Mouse (Mus musculus) lung, adult 2 months (tissue): ENCODE results near the gene Prpf18.

Experiments
- CTCF ChIP-seq: fragments of 200-500 bp; IDR thresholded peaks from 2 replicates; pipeline ENCODE4 v1.5.1; 2011; ENCODE audit warnings: mild to moderate bottlenecking, low read length, control low read depth; ENCODE audit not compliant: insufficient read depth
- POLR2A ChIP-seq: fragments of 200-500 bp; IDR thresholded peaks from 2 replicates; pipeline ENCODE4 v1.6.1; 2011; ENCODE audit warnings: low read depth, mild to moderate bottlenecking, control low read depth, low read length, borderline replicate concordance; ENCODE audit errors: extremely low read depth

- TF ChIP-seq CTCF, result no peak
- no peak for TF ChIP-seq POLR2A
Observed at GRCm38 (mm10) chr2:4648094-4648493, 3.8 kb downstream of the Prpf18 start.
